Mouse (Mus musculus): Measurements from ENCODE around the gene Olfr165.

Gene Olfr165

GRCm38 (mm10) chr16:19423034-19423433 lies at the start of gene Olfr165:
Olfr165 (minus strand) TSS chr16:19423134.
- TF ChIP-seq GATA4 (IDR thresholded peaks at IDR 0.05; ENCODE audit: insufficient replicate concordance, low read length): no peak

- no peak for TF ChIP-seq GATA4 (IDR thresholded peaks at IDR 0.05; ENCODE audit: insufficient replicate concordance, low read length)
These were observed 41.4 kb upstream of the Olfr165 start for GRCm38 (mm10) chr16:19464365-19464764.

- TF ChIP-seq GATA4 (IDR thresholded peaks at IDR 0.05; ENCODE audit: insufficient replicate concordance, low read length): no peak
These were observed 35.0 kb downstream of the Olfr165 start for GRCm38 (mm10) chr16:19387984-19388383.
